Mouse (Mus musculus): ENCODE results near the gene Fam151a. TPM values are rescaled to one million over a fixed set of nuclear protein-coding genes. Genes with fewer than 3 reads are reported as not detected.
"Not testable (repeated sequence)": the region's sequence is repeated elsewhere in the genome, so short reads cannot be mapped to it uniquely, and the experiment has no call there.

Gene Fam151a
- polyA plus RNA-seq, 1 experiment, result not detected

- Histone ChIP-seq H3K4me3 (no peak overlapping the region), H3K27me3 (ENCODE audit: control insufficient read depth, insufficient read depth, insufficient read length) (no peaks in the 10 kb centered on the region), H3K4me2 (ENCODE audit: low read depth) (no peak overlapping the region), H3K79me2 (ENCODE audit: control insufficient read depth, insufficient read depth) (no peaks in the 10 kb centered on the region), H3K36me3 (ENCODE audit: control insufficient read depth, insufficient read depth) (no peaks in the 10 kb centered on the region), H3ac (ENCODE audit: control insufficient read depth, insufficient read length) (no peak overlapping the region)
- TF ChIP-seq TCF12 (IDR thresholded peaks at IDR 0.05; ENCODE audit: insufficient read depth, poor library complexity, severe bottlenecking) (no peak), MAX (IDR thresholded peaks at IDR 0.05; ENCODE audit: low read depth) (no peak), SRF (IDR thresholded peaks at IDR 0.05; ENCODE audit: control insufficient read depth, insufficient read length, low read depth) (no peak), POLR2AphosphoS2 (IDR thresholded peaks at IDR 0.05; ENCODE audit: insufficient read length, low read depth) (no peak), REST (IDR thresholded peaks at IDR 0.05; ENCODE audit: insufficient read depth, insufficient read length) (no peak), MYOG (IDR thresholded peaks at IDR 0.05; ENCODE audit: control insufficient read depth in 1 of 3, insufficient read depth in 1 of 3, insufficient read length in 2 of 3, low read depth in 2 of 3) (no peak), POLR2A (IDR thresholded peaks at IDR 0.05; ENCODE audit: insufficient read length, low read depth) (no peak), USF1 (IDR thresholded peaks at IDR 0.05; ENCODE audit: low read depth) (no peak), TCF3 (IDR thresholded peaks at IDR 0.05; ENCODE audit: insufficient read length, low read depth) (no peak), E2F4 (IDR thresholded peaks at IDR 0.05; ENCODE audit: insufficient read depth) (no peak)
Observed at GRCm38 (mm10) chr4:106764166-106764565, 30.5 kb downstream of the Fam151a start.

GRCm38 (mm10) chr4:106769306-106769705, 35.6 kb downstream of the Fam151a start:
- TF ChIP-seq CEBPB (IDR thresholded peaks at IDR 0.05; ENCODE audit: insufficient read depth, poor library complexity, severe bottlenecking) (no peak), MAX (IDR thresholded peaks at IDR 0.05; ENCODE audit: low read depth) (no peak), SRF (IDR thresholded peaks at IDR 0.05; ENCODE audit: control insufficient read depth, insufficient read length, low read depth) (no peak)
- Histone ChIP-seq H3K4me3 (no peak overlapping the region), H3K36me3 (ENCODE audit: control insufficient read depth, insufficient read depth) (no peaks in the 10 kb centered on the region), H3K79me2 (ENCODE audit: control insufficient read depth, insufficient read depth) (no peaks in the 10 kb centered on the region), H3K4me2 (ENCODE audit: low read depth) (no peak overlapping the region), H3ac (ENCODE audit: control insufficient read depth, insufficient read length) (no peak overlapping the region), H3K27me3 (ENCODE audit: control insufficient read depth, insufficient read depth, insufficient read length) (peaks cover 8% of the 10 kb centered on the region)

- H3K27me3 ChIP-seq (ENCODE audit: control insufficient read depth, insufficient read depth, insufficient read length), result peaks cover 8% of the 10 kb centered on the region
- H3K36me3 ChIP-seq (ENCODE audit: control insufficient read depth, insufficient read depth), result no peaks in the 10 kb centered on the region
- H3K4me3 ChIP-seq, result no peak overlapping the region
- H3ac ChIP-seq (ENCODE audit: control insufficient read depth, insufficient read length), result no peak overlapping the region
- H3K79me2 ChIP-seq (ENCODE audit: control insufficient read depth, insufficient read depth), result no peaks in the 10 kb centered on the region
- TF ChIP-seq MYOG (IDR thresholded peaks at IDR 0.05; ENCODE audit: control insufficient read depth in 1 of 3, insufficient read depth in 1 of 3, insufficient read length in 2 of 3, low read depth in 2 of 3), result no peak
- no peak for TF ChIP-seq CEBPB (IDR thresholded peaks at IDR 0.05; ENCODE audit: insufficient read depth, poor library complexity, severe bottlenecking)
- no peak for TF ChIP-seq USF1 (IDR thresholded peaks at IDR 0.05; ENCODE audit: low read depth)
- TF ChIP-seq TCF12 (IDR thresholded peaks at IDR 0.05; ENCODE audit: insufficient read depth, poor library complexity, severe bottlenecking), result no peak
- no peak for TF ChIP-seq MAX (IDR thresholded peaks at IDR 0.05; ENCODE audit: low read depth)
- no peak for TF ChIP-seq TCF3 (IDR thresholded peaks at IDR 0.05; ENCODE audit: insufficient read length, low read depth)
- no peak for TF ChIP-seq E2F4 (IDR thresholded peaks at IDR 0.05; ENCODE audit: insufficient read depth)
- no peak for TF ChIP-seq REST (IDR thresholded peaks at IDR 0.05; ENCODE audit: insufficient read depth, insufficient read length)
- TF ChIP-seq POLR2AphosphoS2 (IDR thresholded peaks at IDR 0.05; ENCODE audit: insufficient read length, low read depth), result no peak
- TF ChIP-seq SRF (IDR thresholded peaks at IDR 0.05; ENCODE audit: control insufficient read depth, insufficient read length, low read depth), result no peak
- TF ChIP-seq POLR2A (IDR thresholded peaks at IDR 0.05; ENCODE audit: insufficient read length, low read depth), result no peak
- no peak for TF ChIP-seq MYOD1 (IDR thresholded peaks at IDR 0.05; ENCODE audit: control insufficient read depth in 1 of 3, insufficient read length in 2 of 3, low read depth in 2 of 3)
- no peak overlapping the region for H3K4me2 ChIP-seq (ENCODE audit: low read depth)
Observed at GRCm38 (mm10) chr4:106772558-106772957, 38.9 kb downstream of the Fam151a start.

DNA sequence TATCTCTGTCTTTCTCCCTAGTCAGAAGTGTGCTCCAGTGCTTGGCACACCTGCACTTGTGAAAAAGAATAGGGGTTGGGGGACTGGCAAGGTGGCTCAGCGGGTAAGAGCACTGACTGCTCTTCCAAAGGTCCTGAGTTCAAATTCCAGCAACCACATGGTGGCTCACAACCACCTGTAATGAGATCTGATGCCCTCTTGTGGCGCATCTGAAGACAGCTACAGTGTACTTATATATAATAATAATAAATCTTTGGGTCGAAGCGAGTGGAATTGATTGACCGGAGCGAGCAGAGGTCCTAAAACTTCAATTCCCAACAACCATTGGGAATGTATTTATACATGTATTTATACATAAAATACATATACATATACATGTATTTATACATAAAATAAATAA, 42.1 kb downstream of the Fam151a start:
- H3ac ChIP-seq (ENCODE audit: control insufficient read depth, insufficient read length); H3K79me2 ChIP-seq (ENCODE audit: control insufficient read depth, insufficient read depth); H3K4me2 ChIP-seq (ENCODE audit: low read depth); H3K36me3 ChIP-seq (ENCODE audit: control insufficient read depth, insufficient read depth); H3K27me3 ChIP-seq (ENCODE audit: control insufficient read depth, insufficient read depth, insufficient read length); H3K4me3 ChIP-seq: not testable (repeated sequence)

DNA sequence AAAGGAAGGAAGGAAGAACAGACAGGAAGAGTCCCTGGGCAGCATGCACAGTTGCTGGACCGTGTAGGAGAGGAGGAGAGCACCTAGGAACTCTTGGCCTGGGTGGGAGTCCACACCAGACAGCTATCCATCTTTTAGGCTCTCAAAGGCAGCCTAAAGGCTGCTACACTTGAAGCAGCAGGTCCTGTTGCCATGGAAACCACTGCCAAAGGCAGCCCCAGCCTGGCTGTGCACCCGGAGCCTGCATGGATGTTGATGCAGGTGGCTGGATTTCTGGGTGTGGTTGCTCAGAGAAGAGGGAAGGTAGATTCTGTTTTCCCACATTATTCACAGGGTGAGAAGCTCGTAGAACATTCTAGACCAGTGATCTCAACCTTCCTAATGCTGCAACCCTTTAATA, 43.3 kb downstream of the Fam151a start:
- no peaks in the 10 kb centered on the region for H3K79me2 ChIP-seq (ENCODE audit: control insufficient read depth, insufficient read depth)
- TF ChIP-seq TCF3 (IDR thresholded peaks at IDR 0.05; ENCODE audit: insufficient read length, low read depth) (no peak), POLR2A (IDR thresholded peaks at IDR 0.05; ENCODE audit: insufficient read length, low read depth) (no peak), TCF12 (IDR thresholded peaks at IDR 0.05; ENCODE audit: insufficient read depth, poor library complexity, severe bottlenecking) (no peak), SRF (IDR thresholded peaks at IDR 0.05; ENCODE audit: control insufficient read depth, insufficient read length, low read depth) (no peak), USF1 (IDR thresholded peaks at IDR 0.05; ENCODE audit: low read depth) (no peak), MAX (IDR thresholded peaks at IDR 0.05; ENCODE audit: low read depth) (no peak), MYOG (IDR thresholded peaks at IDR 0.05; ENCODE audit: control insufficient read depth in 1 of 3, insufficient read depth in 1 of 3, insufficient read length in 2 of 3, low read depth in 2 of 3) (no peak), REST (IDR thresholded peaks at IDR 0.05; ENCODE audit: insufficient read depth, insufficient read length) (no peak), MYOD1 (IDR thresholded peaks at IDR 0.05; ENCODE audit: control insufficient read depth in 1 of 3, insufficient read length in 2 of 3, low read depth in 2 of 3) (no peak), CEBPB (IDR thresholded peaks at IDR 0.05; ENCODE audit: insufficient read depth, poor library complexity, severe bottlenecking) (no peak), POLR2AphosphoS2 (IDR thresholded peaks at IDR 0.05; ENCODE audit: insufficient read length, low read depth) (no peak), E2F4 (IDR thresholded peaks at IDR 0.05; ENCODE audit: insufficient read depth) (no peak)
- H3K4me3 ChIP-seq, result no peak overlapping the region
- H3ac ChIP-seq (ENCODE audit: control insufficient read depth, insufficient read length), result no peak overlapping the region
- H3K4me2 ChIP-seq (ENCODE audit: low read depth), result no peak overlapping the region
- H3K27me3 ChIP-seq (ENCODE audit: control insufficient read depth, insufficient read depth, insufficient read length), result no peaks in the 10 kb centered on the region
- H3K36me3 ChIP-seq (ENCODE audit: control insufficient read depth, insufficient read depth), result no peaks in the 10 kb centered on the region
